Mouse (Mus musculus): ENCODE data around the gene St8sia1.

DNA sequence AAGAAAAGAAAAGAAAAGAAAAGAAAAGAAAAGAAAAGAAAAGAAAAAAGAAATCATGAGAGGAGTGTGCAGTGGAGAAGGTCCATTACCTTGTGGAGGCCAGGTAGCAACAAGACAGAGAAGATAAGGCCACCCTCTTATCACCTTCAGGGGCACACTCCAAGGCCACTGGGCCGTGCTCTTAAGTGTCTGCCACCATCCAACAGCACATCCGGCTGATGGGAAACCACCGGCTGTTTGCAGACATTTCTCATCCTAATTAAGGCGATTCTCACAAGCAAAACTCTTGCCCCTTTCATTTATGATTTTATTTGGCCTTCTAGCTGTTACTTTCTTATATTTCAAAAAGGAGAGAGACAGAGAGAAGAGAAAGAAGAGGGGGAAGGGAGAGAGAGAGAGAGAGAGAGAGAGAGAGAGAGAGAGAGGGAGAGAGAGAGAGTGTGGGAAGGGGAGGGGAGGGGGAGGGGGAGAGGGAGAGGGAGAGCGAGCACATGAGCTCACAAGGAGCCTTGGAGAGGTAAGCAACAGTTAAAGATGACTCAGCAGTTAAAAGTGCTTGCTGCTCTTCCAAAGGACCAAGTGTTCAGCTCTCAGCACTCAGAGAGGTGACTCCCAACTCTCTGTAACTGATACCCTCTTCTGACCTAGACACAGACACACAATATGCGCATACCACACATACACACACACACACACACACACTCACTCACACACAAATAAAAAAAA is 154.7 kb downstream of the St8sia1 start:
- TF ChIP-seq CTCF (IDR thresholded peaks at IDR 0.05 in 2 of 3, conservative IDR thresholded peaks at IDR 0.05 in 1 of 3; ENCODE audit: control insufficient read depth in 1 of 3, insufficient read depth in 1 of 3, low read depth in 2 of 3, low read length in 3 of 3, poor library complexity in 1 of 3, severe bottlenecking in 1 of 3) (no peak), ZC3H11A (IDR thresholded peaks at IDR 0.05; ENCODE audit: low read depth, low read length) (no peak), MAX (IDR thresholded peaks at IDR 0.05; ENCODE audit: low read length) (no peak), MAZ (IDR thresholded peaks at IDR 0.05; ENCODE audit: low read depth, low read length) (no peak), ZNF384 (IDR thresholded peaks at IDR 0.05; ENCODE audit: low read depth, low read length) (no peak), CHD2 (IDR thresholded peaks at IDR 0.05; ENCODE audit: low read length) (no peak)
